Mouse (Mus musculus): ENCODE measurements at regions not wholly inside any gene's neighbourhood (a gene's known extent, or its start where the extent isn't known, plus 50 kb on each side); places are given as distances from the start of the nearest gene placed in this dataset.
A peak's percentile ranks its signal among the peaks of the same experiment; 100 is the strongest.

GRCm38 (mm10) chr2:12614345-12614744 is 195.1 kb upstream of the Mindy3 start:
- Histone ChIP-seq H3K4me2 (replicated peaks) (no peak overlapping the region), H3K27ac (no peak overlapping the region), H3K27me3 (ENCODE audit: control insufficient read depth, insufficient read depth, low read length) (no peaks in the 10 kb centered on the region), H3K9ac (no peak overlapping the region), H3K36me3 (replicated peaks; ENCODE audit: control insufficient read depth, insufficient read depth) (no peaks in the 10 kb centered on the region), H3K4me1 (replicated peaks; ENCODE audit: control insufficient read depth, insufficient read depth, low read length) (no peaks in the 10 kb centered on the region), H3K4me3 (replicated peaks; ENCODE audit: low read length) (no peak overlapping the region), H3K9me3 (ENCODE audit: control insufficient read depth, low read length) (no peaks in the 10 kb centered on the region)
- WGBS = 87% methylated on average over 2 of the region's 2 CpGs
- ATAC-seq (ENCODE audit: low FRiP score) (no peak), DNase-seq (ENCODE audit: low spot score) (no peak)

GRCm38 (mm10) chr2:12613858-12614257 is 194.6 kb upstream of the Mindy3 start:
- ATAC-seq (ENCODE audit: low FRiP score) = no peak
- 43% methylated on average over 2 of the region's 2 CpGs for WGBS
- Histone ChIP-seq H3K4me3 (replicated peaks; ENCODE audit: low read length) (no peak overlapping the region), H3K27ac (no peak overlapping the region), H3K36me3 (replicated peaks; ENCODE audit: control insufficient read depth, insufficient read depth) (no peaks in the 10 kb centered on the region), H3K4me1 (replicated peaks; ENCODE audit: control insufficient read depth, insufficient read depth, low read length) (no peaks in the 10 kb centered on the region), H3K9ac (no peak overlapping the region), H3K4me2 (replicated peaks) (no peak overlapping the region), H3K27me3 (ENCODE audit: control insufficient read depth, insufficient read depth, low read length) (no peaks in the 10 kb centered on the region), H3K9me3 (ENCODE audit: control insufficient read depth, low read length) (no peaks in the 10 kb centered on the region)
- DNase-seq (ENCODE audit: low spot score) = no peak

- H3K9ac ChIP-seq = no peak overlapping the region
- H3K27ac ChIP-seq = no peak overlapping the region
- WGBS = 35% methylated on average over 2 of the region's 2 CpGs
- DNase-seq (ENCODE audit: low spot score) = peak; percentile 30
- H3K36me3 ChIP-seq (replicated peaks; ENCODE audit: control insufficient read depth, insufficient read depth) = no peaks in the 10 kb centered on the region
- H3K4me2 ChIP-seq (replicated peaks) = no peak overlapping the region
- H3K27me3 ChIP-seq (ENCODE audit: control insufficient read depth, insufficient read depth, low read length) = no peaks in the 10 kb centered on the region
- H3K4me1 ChIP-seq (replicated peaks; ENCODE audit: control insufficient read depth, insufficient read depth, low read length) = no peaks in the 10 kb centered on the region
- H3K9me3 ChIP-seq (ENCODE audit: control insufficient read depth, low read length) = no peaks in the 10 kb centered on the region
- peak; percentile 43; the same call in 1 of the 2 replicates for ATAC-seq (ENCODE audit: low FRiP score)
- H3K4me3 ChIP-seq (replicated peaks; ENCODE audit: low read length) = no peak overlapping the region
These were observed 163.3 kb upstream of the Mindy3 start for GRCm38 (mm10) chr2:12582566-12582965.

GRCm38 (mm10) chr2:12557736-12558135 is 138.5 kb upstream of the Mindy3 start:
- DNase-seq (ENCODE audit: low spot score) = no peak
- no peak for ATAC-seq (ENCODE audit: low FRiP score)

GRCm38 (mm10) chr2:12522411-12522810 is 103.1 kb upstream of the Mindy3 start:
- no peak overlapping the region for H3K4me2 ChIP-seq (replicated peaks)
- no peaks in the 10 kb centered on the region for H3K27me3 ChIP-seq (ENCODE audit: control insufficient read depth, insufficient read depth, low read length)
- H3K9me3 ChIP-seq (ENCODE audit: control insufficient read depth, low read length) = no peaks in the 10 kb centered on the region
- 85% methylated on average over 5 of the region's 5 CpGs for WGBS
- no peak for DNase-seq (ENCODE audit: low spot score)
- no peaks in the 10 kb centered on the region for H3K4me1 ChIP-seq (replicated peaks; ENCODE audit: control insufficient read depth, insufficient read depth, low read length)
- no peak overlapping the region for H3K4me3 ChIP-seq (replicated peaks; ENCODE audit: low read length)
- no peak for ATAC-seq (ENCODE audit: low FRiP score)
- H3K36me3 ChIP-seq (replicated peaks; ENCODE audit: control insufficient read depth, insufficient read depth) = no peaks in the 10 kb centered on the region
- no peak overlapping the region for H3K27ac ChIP-seq
- H3K9ac ChIP-seq = no peak overlapping the region

More at GRCm38 (mm10) chr2:12557736-12558135, 138.5 kb upstream of the Mindy3 start:
- Histone ChIP-seq H3K9me3 (ENCODE audit: control insufficient read depth, low read length) (no peaks in the 10 kb centered on the region), H3K9ac (no peak overlapping the region), H3K4me2 (replicated peaks) (no peak overlapping the region), H3K27ac (no peak overlapping the region), H3K4me1 (replicated peaks; ENCODE audit: control insufficient read depth, insufficient read depth, low read length) (no peaks in the 10 kb centered on the region), H3K4me3 (replicated peaks; ENCODE audit: low read length) (no peak overlapping the region), H3K27me3 (ENCODE audit: control insufficient read depth, insufficient read depth, low read length) (no peaks in the 10 kb centered on the region), H3K36me3 (replicated peaks; ENCODE audit: control insufficient read depth, insufficient read depth) (no peaks in the 10 kb centered on the region)
- WGBS = 63% methylated on average over 1 of the region's 1 CpGs

- Histone ChIP-seq H3K4me2 (replicated peaks) (no peak overlapping the region), H3K4me3 (replicated peaks; ENCODE audit: low read length) (no peak overlapping the region), H3K36me3 (replicated peaks; ENCODE audit: control insufficient read depth, insufficient read depth) (no peaks in the 10 kb centered on the region), H3K4me1 (replicated peaks; ENCODE audit: control insufficient read depth, insufficient read depth, low read length) (no peaks in the 10 kb centered on the region), H3K9me3 (ENCODE audit: control insufficient read depth, low read length) (no peaks in the 10 kb centered on the region), H3K9ac (no peak overlapping the region), H3K27me3 (ENCODE audit: control insufficient read depth, insufficient read depth, low read length) (no peaks in the 10 kb centered on the region), H3K27ac (no peak overlapping the region)
- DNase-seq (ENCODE audit: low spot score) = no peak
- no peak for ATAC-seq (ENCODE audit: low FRiP score)
These were observed 102.5 kb upstream of the Mindy3 start for GRCm38 (mm10) chr2:12521744-12522143.

- H3K4me1 ChIP-seq (replicated peaks; ENCODE audit: control insufficient read depth, insufficient read depth, low read length) = no peaks in the 10 kb centered on the region
- H3K36me3 ChIP-seq (replicated peaks; ENCODE audit: control insufficient read depth, insufficient read depth) = no peaks in the 10 kb centered on the region
- DNase-seq (ENCODE audit: low spot score) (no peak), ATAC-seq (ENCODE audit: low FRiP score) (no peak)
- no peak overlapping the region for H3K4me3 ChIP-seq (replicated peaks; ENCODE audit: low read length)
- no peak overlapping the region for H3K4me2 ChIP-seq (replicated peaks)
- H3K9ac ChIP-seq = no peak overlapping the region
- H3K27ac ChIP-seq = no peak overlapping the region
- 83% methylated on average over 3 of the region's 3 CpGs for WGBS
- no peaks in the 10 kb centered on the region for H3K27me3 ChIP-seq (ENCODE audit: control insufficient read depth, insufficient read depth, low read length)
- H3K9me3 ChIP-seq (ENCODE audit: control insufficient read depth, low read length) = no peaks in the 10 kb centered on the region
These were observed 73.1 kb upstream of the Mindy3 start for GRCm38 (mm10) chr2:12492369-12492768.

- Histone ChIP-seq H3K36me3 (replicated peaks; ENCODE audit: control insufficient read depth, insufficient read depth) (no peaks in the 10 kb centered on the region), H3K27me3 (ENCODE audit: control insufficient read depth, insufficient read depth, low read length) (no peaks in the 10 kb centered on the region), H3K4me1 (replicated peaks; ENCODE audit: control insufficient read depth, insufficient read depth, low read length) (no peaks in the 10 kb centered on the region), H3K27ac (no peak overlapping the region), H3K9ac (no peak overlapping the region), H3K9me3 (ENCODE audit: control insufficient read depth, low read length) (no peaks in the 10 kb centered on the region), H3K4me2 (replicated peaks) (no peak overlapping the region), H3K4me3 (replicated peaks; ENCODE audit: low read length) (no peak overlapping the region)
- ATAC-seq (ENCODE audit: low FRiP score) (no peak), DNase-seq (ENCODE audit: low spot score) (no peak)
- WGBS = 87% methylated on average over 7 of the region's 7 CpGs
These were observed 50.4 kb upstream of the Mindy3 start for GRCm38 (mm10) chr2:12469440-12470339.

Measured in hindbrain, embryonic 14.5 days (tissue).